Mouse (Mus musculus) heart, embryonic 14.5 days (tissue): Measurements from ENCODE around the gene Artn. TPM values are rescaled to one million over a fixed set of nuclear protein-coding genes. Genes with fewer than 3 reads are reported as not detected.

Experiments used
- ATAC-seq: fragments of 200-750 bp; cut with Nextera tagmentation; 2 replicates; pipeline ENCODE4 v1.8.0; 2017; ENCODE audit warnings: low read depth, moderate TSS enrichment; ENCODE audit not compliant: insufficient number of reproducible peaks, insufficient read depth, low FRiP score
- H3K27ac ChIP-seq, 2 experiments: fragments of 200-500 bp in 1 of 2; fragments of 300-500 bp in 1 of 2; sonication (generic) in 1 of 2; replicated peaks in 1 of 2; 2 replicates each; pipeline ENCODE4 v1.5.1; 2012 to 2014; ENCODE audit warnings: low read depth in 2 of 2, low read length in 2 of 2, control low read depth in 1 of 2, mild to moderate bottlenecking in 1 of 2, mixed read lengths in 1 of 2; ENCODE audit not compliant: control insufficient read depth in 1 of 2, insufficient read depth in 1 of 2
- H3K27me3 ChIP-seq: fragments of 300-500 bp; sonication (generic); 2 replicates; pipeline ENCODE4 v1.6.1; 2014; ENCODE audit warnings: mild to moderate bottlenecking, low read length, control low read depth; ENCODE audit not compliant: control insufficient read depth, insufficient read depth
- H3K36me3 ChIP-seq: fragments of 300-500 bp; sonication (generic); 2 replicates; pipeline ENCODE4 v1.6.1; 2014; ENCODE audit warnings: mild to moderate bottlenecking, control low read depth, low read length, mixed read lengths; ENCODE audit not compliant: control insufficient read depth, insufficient read depth
- H3K4me1 ChIP-seq, 2 experiments: fragments of 200-500 bp in 1 of 2; fragments of 300-500 bp in 1 of 2; sonication (generic) in 1 of 2; 2 replicates each; pipeline ENCODE4 v1.6.1; 2012 to 2014; ENCODE audit warnings: low read length in 2 of 2, control low read depth in 1 of 2, mixed read lengths in 1 of 2; ENCODE audit not compliant: control insufficient read depth in 2 of 2, insufficient read depth in 2 of 2
- H3K4me2 ChIP-seq: fragments of 300-500 bp; sonication (generic); 2 replicates; pipeline ENCODE4 v1.6.1; 2014; ENCODE audit warnings: mild to moderate bottlenecking, low read length
- H3K4me3 ChIP-seq, 2 experiments: fragments of 200-500 bp in 1 of 2; fragments of 300-500 bp in 1 of 2; sonication (generic) in 1 of 2; 2 replicates each; pipeline ENCODE4 v1.5.1; 2012 to 2014; ENCODE audit warnings: low read length in 2 of 2, mild to moderate bottlenecking in 2 of 2, control low read depth in 1 of 2, low read depth in 1 of 2, moderate library complexity in 1 of 2; ENCODE audit not compliant: control insufficient read depth in 1 of 2, insufficient read depth in 1 of 2
- H3K9ac ChIP-seq: fragments of 300-500 bp; sonication (generic); 2 replicates; pipeline ENCODE4 v1.6.1; 2014; ENCODE audit warnings: mild to moderate bottlenecking, low read length
- H3K9me3 ChIP-seq: fragments of 300-500 bp; sonication (generic); 2 replicates; pipeline ENCODE4 v1.6.1; 2016; ENCODE audit warnings: low read length, control low read depth; ENCODE audit not compliant: control insufficient read depth
- WGBS: fragments of 180-500 bp; shearing (Covaris S2); extraction: QIAGEN DNeasy Blood & Tissue Kit; methylation state at CpG from one replicate; pipeline ENCODE4 v1.1.7; 2014; 5-methylcytosine and 5-hydroxymethylcytosine counted together
- polyA plus RNA-seq: library from polyadenylated mRNA; unstranded; fragments of >200 nt; fragmentation: Nextera tagmentation; extraction: Ambion mirVana; gene quantifications from 2 replicates; pipeline ENCODE4 v1.2.1, GENCODE M21; 2014

Artn gene
- polyA plus RNA-seq, result 0.81 and 0.85 TPM in 2 replicates

GRCm38 (mm10) chr4:117929391-117929881 is at the start of gene Artn:
TSS of gene Artn (minus strand) at chr4:117929763.
- peak within 1 kb of the TSS; percentile 39 to 41 for H3K4me3 ChIP-seq
- H3K36me3 ChIP-seq, result 0 out of 2 replicates have a peak, but pooled peaks cover 9% of the 10 kb centered on the region
- ATAC-seq, result no peak
- peaks cover 18 to 24% of the 10 kb centered on the region in 2 experiments; a peak in 3 of 4 replicates for H3K4me1 ChIP-seq
- H3K9ac ChIP-seq, result peak within 1 kb of the TSS; percentile 54
- 0 out of 2 replicates have a peak, but pooled peaks cover 3% of the 10 kb centered on the region for H3K9me3 ChIP-seq
- H3K27me3 ChIP-seq, result peaks cover 42% of the 10 kb centered on the region
- peak within 1 kb of the TSS; percentile 77 for H3K4me2 ChIP-seq
- under 1% methylated on average over 33 of the region's 33 CpGs for WGBS
- H3K27ac ChIP-seq, result no peak within 1 kb of the TSS

- no peak overlapping the region for H3K27ac ChIP-seq
- H3K4me1 ChIP-seq, result peaks cover 29 to 47% of the 10 kb centered on the region in 2 experiments
- H3K9me3 ChIP-seq, result no peaks in the 10 kb centered on the region
- no peak overlapping the region for H3K4me2 ChIP-seq
- no peaks in the 10 kb centered on the region for H3K27me3 ChIP-seq
- no peak overlapping the region for H3K9ac ChIP-seq
- WGBS, result 93% methylated on average over 4 of the region's 4 CpGs
- H3K4me3 ChIP-seq, result no peak overlapping the region
- no peak for ATAC-seq
- no peaks in the 10 kb centered on the region for H3K36me3 ChIP-seq
These were observed 49.6 kb upstream of the Artn start for GRCm38 (mm10) chr4:117979181-117979580.

GRCm38 (mm10) chr4:117978282-117978681 is 48.7 kb upstream of the Artn start:
- H3K27me3 ChIP-seq, result no peaks in the 10 kb centered on the region
- peaks cover 31 to 43% of the 10 kb centered on the region in 2 experiments for H3K4me1 ChIP-seq
- no peak overlapping the region for H3K9ac ChIP-seq
- H3K36me3 ChIP-seq, result no peaks in the 10 kb centered on the region
- H3K9me3 ChIP-seq, result no peaks in the 10 kb centered on the region
- no peak overlapping the region for H3K4me3 ChIP-seq
- ATAC-seq, result no peak
- no peak overlapping the region for H3K4me2 ChIP-seq
- H3K27ac ChIP-seq, result no peak overlapping the region
- WGBS, result 81% methylated on average over 9 of the region's 9 CpGs

- Histone ChIP-seq H3K9ac (peak overlapping the region; percentile 42), H3K9me3 (no peaks in the 10 kb centered on the region), H3K4me3 (peak overlapping the region in 1 of 2 experiments; percentile 15; a peak in 1 of 4 replicates), H3K4me2 (peak overlapping the region; percentile 47), H3K27ac (peak overlapping the region; percentile 54 to 73), H3K27me3 (no peaks in the 10 kb centered on the region), H3K36me3 (no peaks in the 10 kb centered on the region), H3K4me1 (peaks cover 27 to 41% of the 10 kb centered on the region in 2 experiments)
- 77% methylated on average over 11 of the region's 11 CpGs for WGBS
- no peak for ATAC-seq
These were observed 48.3 kb upstream of the Artn start for GRCm38 (mm10) chr4:117977841-117978240.

- WGBS, result 40% methylated on average over 9 of the region's 9 CpGs
- no peak for ATAC-seq
- H3K4me1 ChIP-seq, result peaks cover 24 to 38% of the 10 kb centered on the region in 2 experiments
- H3K4me3 ChIP-seq, result peak overlapping the region; percentile 8 to 15; a peak in 1 of 4 replicates
- H3K4me2 ChIP-seq, result peak overlapping the region; percentile 47
- no peaks in the 10 kb centered on the region for H3K36me3 ChIP-seq
- no peaks in the 10 kb centered on the region for H3K27me3 ChIP-seq
- peak overlapping the region; percentile 54 to 73 for H3K27ac ChIP-seq
- H3K9ac ChIP-seq, result peak overlapping the region; percentile 42
- H3K9me3 ChIP-seq, result no peaks in the 10 kb centered on the region
These were observed 47.8 kb upstream of the Artn start for GRCm38 (mm10) chr4:117977371-117977770.

GRCm38 (mm10) chr4:117975820-117976219 is 46.3 kb upstream of the Artn start:
- Histone ChIP-seq H3K27ac (no peak overlapping the region), H3K36me3 (no peaks in the 10 kb centered on the region), H3K9ac (no peak overlapping the region), H3K27me3 (no peaks in the 10 kb centered on the region), H3K4me1 (peaks cover 24 to 38% of the 10 kb centered on the region in 2 experiments), H3K4me2 (no peak overlapping the region), H3K9me3 (no peaks in the 10 kb centered on the region), H3K4me3 (no peak overlapping the region)
- no peak for ATAC-seq
- WGBS, result 87% methylated on average over 1 of the region's 1 CpGs

- Histone ChIP-seq H3K9ac (no peak overlapping the region), H3K4me1 (peaks cover 24 to 38% of the 10 kb centered on the region in 2 experiments), H3K4me2 (no peak overlapping the region), H3K9me3 (no peaks in the 10 kb centered on the region), H3K27me3 (no peaks in the 10 kb centered on the region), H3K27ac (no peak overlapping the region), H3K36me3 (no peaks in the 10 kb centered on the region), H3K4me3 (no peak overlapping the region)
- ATAC-seq, result no peak
- WGBS, result 77% methylated on average over 5 of the region's 5 CpGs
These were observed 45.2 kb upstream of the Artn start for GRCm38 (mm10) chr4:117974719-117975118.

GRCm38 (mm10) chr4:117972999-117973398 is 43.4 kb upstream of the Artn start:
- H3K4me3 ChIP-seq, result no peak overlapping the region
- no peak for ATAC-seq
- H3K9ac ChIP-seq, result no peak overlapping the region
- no peak overlapping the region for H3K4me2 ChIP-seq
- H3K36me3 ChIP-seq, result no peaks in the 10 kb centered on the region
- 43% methylated on average over 10 of the region's 10 CpGs for WGBS
- peaks cover 23 to 33% of the 10 kb centered on the region in 2 experiments for H3K4me1 ChIP-seq
- H3K27ac ChIP-seq, result no peak overlapping the region
- H3K27me3 ChIP-seq, result no peaks in the 10 kb centered on the region
- H3K9me3 ChIP-seq, result no peaks in the 10 kb centered on the region
